Mouse (Mus musculus) heart, embryonic 13.5 days (tissue): ENCODE data around the gene Zfp719. TPM values are rescaled to one million over a fixed set of nuclear protein-coding genes. Genes with fewer than 3 reads are reported as not detected.

Source experiments
- ATAC-seq: fragments of 200-750 bp; cut with Nextera tagmentation; 2 replicates; pipeline ENCODE4 v1.8.0; 2017; ENCODE audit warnings: moderate TSS enrichment; ENCODE audit not compliant: insufficient number of reproducible peaks, low FRiP score, low TSS enrichment; ENCODE audit errors: extremely low read depth
- H3K27ac ChIP-seq: fragments of 300-500 bp; sonication (generic); replicated peaks from 2 replicates; pipeline ENCODE4 v1.5.1; 2015; ENCODE audit warnings: moderate library complexity, mild to moderate bottlenecking, inconsistent platforms
- H3K27me3 ChIP-seq: fragments of 300-500 bp; sonication (generic); replicated peaks from 2 replicates; pipeline ENCODE4 v1.6.1; 2015; ENCODE audit warnings: mild to moderate bottlenecking, inconsistent platforms
- H3K36me3 ChIP-seq: fragments of 300-500 bp; sonication (generic); 2 replicates; pipeline ENCODE4 v1.6.1; 2015; ENCODE audit warnings: mild to moderate bottlenecking, inconsistent platforms
- H3K4me1 ChIP-seq: fragments of 300-500 bp; sonication (generic); 2 replicates; pipeline ENCODE4 v1.6.1; 2015; ENCODE audit warnings: inconsistent platforms
- H3K4me2 ChIP-seq: fragments of 300-500 bp; sonication (generic); 2 replicates; pipeline ENCODE4 v1.6.1; 2015; ENCODE audit warnings: inconsistent platforms, mild to moderate bottlenecking, moderate library complexity
- H3K4me3 ChIP-seq: fragments of 300-500 bp; sonication (generic); 2 replicates; pipeline ENCODE4 v1.5.1; 2015; ENCODE audit warnings: moderate library complexity, mild to moderate bottlenecking, inconsistent platforms
- H3K9ac ChIP-seq: fragments of 300-500 bp; sonication (generic); 2 replicates; pipeline ENCODE4 v1.6.1; 2015; ENCODE audit warnings: inconsistent platforms, mild to moderate bottlenecking, moderate library complexity
- H3K9me3 ChIP-seq: fragments of 300-500 bp; sonication (generic); 2 replicates; pipeline ENCODE4 v1.6.1; 2016; ENCODE audit warnings: inconsistent platforms
- WGBS: fragments of 180-500 bp; shearing (Covaris S2); methylation state at CpG from one replicate; pipeline ENCODE4 v1.1.7; 2015; ENCODE audit warnings: mixed read lengths; 5-methylcytosine and 5-hydroxymethylcytosine counted together
- polyA plus RNA-seq: library from polyadenylated mRNA; unstranded; fragments of >200 nt; fragmentation: Nextera tagmentation; extraction: Ambion mirVana; gene quantifications from 2 replicates; pipeline ENCODE4 v1.2.1, GENCODE M21; 2015

Gene Zfp719
- polyA plus RNA-seq, 1 experiment from 2014 or later, result 7.0 TPM

DNA sequence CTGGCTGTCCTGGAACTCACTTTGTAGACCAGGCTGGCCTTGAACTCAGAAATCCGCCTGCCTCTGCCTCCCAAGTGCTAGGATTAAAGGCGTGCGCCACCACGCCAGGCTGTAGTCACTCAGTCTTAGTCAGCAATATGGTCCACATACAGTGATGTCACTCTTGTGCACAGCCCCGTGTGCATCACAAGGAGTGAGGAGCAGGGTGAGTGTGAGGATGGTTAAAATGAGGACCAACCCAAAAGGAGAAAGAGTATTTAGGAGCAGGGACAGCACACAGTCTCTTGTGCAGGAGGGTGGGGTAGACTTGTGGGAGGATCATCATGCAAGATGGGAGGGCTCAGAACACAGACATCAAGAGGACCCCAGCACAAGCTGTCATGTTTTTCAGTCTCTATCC, 24.1 kb upstream of the Zfp719 start:
- Histone ChIP-seq H3K4me3 (no peak overlapping the region), H3K9me3 (no peaks in the 10 kb centered on the region), H3K27me3 (no peaks in the 10 kb centered on the region), H3K36me3 (no peaks in the 10 kb centered on the region), H3K9ac (no peak overlapping the region), H3K4me1 (no peaks in the 10 kb centered on the region), H3K4me2 (no peak overlapping the region), H3K27ac (no peak overlapping the region)
- ATAC-seq, result no peak
- 78% methylated on average over 5 of the region's 5 CpGs for WGBS

DNA sequence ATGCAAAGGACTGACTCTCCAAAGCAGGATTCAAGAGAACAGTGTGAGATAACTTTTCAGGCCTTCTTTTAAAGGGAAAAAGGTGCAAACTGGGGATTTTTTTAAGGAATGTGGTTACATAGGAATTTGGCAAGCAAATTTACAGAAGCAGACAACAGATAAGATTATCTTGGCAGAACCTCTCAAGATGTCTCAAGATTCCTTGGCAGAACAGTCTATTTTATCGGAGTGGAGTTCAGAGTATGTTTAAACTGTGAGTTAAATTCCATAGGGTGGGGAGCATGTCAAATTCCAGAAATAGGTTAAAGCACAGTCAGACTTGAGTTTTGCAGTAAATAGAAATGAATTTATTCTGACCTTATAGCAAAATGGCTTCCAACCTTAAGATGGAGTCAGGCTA, 22.5 kb upstream of the Zfp719 start:
- Histone ChIP-seq H3K9me3 (no peaks in the 10 kb centered on the region), H3K4me2 (no peak overlapping the region), H3K27ac (no peak overlapping the region), H3K4me1 (no peaks in the 10 kb centered on the region), H3K9ac (no peak overlapping the region), H3K4me3 (no peak overlapping the region), H3K36me3 (no peaks in the 10 kb centered on the region), H3K27me3 (no peaks in the 10 kb centered on the region)
- 48% methylated on average over 1 of the region's 1 CpGs for WGBS
- ATAC-seq, result no peak

DNA sequence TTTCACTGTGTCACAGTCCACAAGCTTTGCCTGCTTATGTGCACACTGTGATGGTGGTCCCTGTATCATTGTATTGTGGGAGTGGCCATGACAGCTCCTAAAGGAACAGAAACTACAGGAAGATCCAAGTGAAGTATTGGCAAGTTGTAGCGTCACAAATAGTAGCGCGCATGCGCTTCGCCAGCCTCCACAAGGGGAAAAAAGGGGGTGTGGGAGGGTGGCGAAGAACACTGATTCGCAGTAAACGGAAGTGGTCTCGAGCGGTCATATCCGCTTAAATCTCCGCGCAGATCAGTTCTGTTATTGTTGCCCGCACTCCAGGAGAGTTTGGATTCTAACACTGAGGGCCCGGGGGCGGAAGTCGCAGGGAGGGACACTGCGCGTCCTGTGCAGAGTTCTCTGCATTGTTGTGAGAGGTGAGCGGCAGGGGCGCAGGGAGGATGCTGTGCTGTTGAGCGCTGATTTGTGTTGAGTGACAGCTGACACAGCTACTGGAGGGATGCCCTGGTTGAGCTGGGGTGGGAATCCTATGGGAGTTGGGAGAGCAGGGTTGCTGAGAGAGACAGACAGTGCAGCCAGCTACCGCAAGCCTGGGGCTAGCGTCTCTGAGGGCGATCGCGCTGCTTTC, 17.3 kb upstream of the Zfp719 start, which contains the start of gene Zfp658:
TSS of gene Zfp658 (plus strand) at position 251 of the 628 bp plus-strand sequence.
- Histone ChIP-seq H3K4me3 (peak within 1 kb of the TSS; percentile 78), H3K27ac (peak within 1 kb of the TSS; percentile 74), H3K4me2 (peak within 1 kb of the TSS; percentile 80), H3K4me1 (peaks cover 11% of the 10 kb centered on the region), H3K9ac (peak within 1 kb of the TSS; percentile 85), H3K27me3 (no peaks in the 10 kb centered on the region), H3K9me3 (no peaks in the 10 kb centered on the region), H3K36me3 (peaks cover 15% of the 10 kb centered on the region)
- under 1% methylated on average over 27 of the region's 27 CpGs for WGBS
- peak; percentile 53; the same call in 1 of the 2 replicates for ATAC-seq

GRCm38 (mm10) chr7:43562651-43563070, 16.7 kb upstream of the Zfp719 start:
- Histone ChIP-seq H3K36me3 (peaks cover 21% of the 10 kb centered on the region), H3K4me2 (peak overlapping the region; percentile 80), H3K4me3 (peak overlapping the region; percentile 78), H3K9ac (peak overlapping the region; percentile 85), H3K4me1 (peaks cover 11% of the 10 kb centered on the region), H3K9me3 (no peaks in the 10 kb centered on the region), H3K27me3 (no peaks in the 10 kb centered on the region), H3K27ac (peak overlapping the region; percentile 74)
- ATAC-seq, result no peak
- WGBS, result 1% methylated on average over 10 of the region's 10 CpGs

DNA sequence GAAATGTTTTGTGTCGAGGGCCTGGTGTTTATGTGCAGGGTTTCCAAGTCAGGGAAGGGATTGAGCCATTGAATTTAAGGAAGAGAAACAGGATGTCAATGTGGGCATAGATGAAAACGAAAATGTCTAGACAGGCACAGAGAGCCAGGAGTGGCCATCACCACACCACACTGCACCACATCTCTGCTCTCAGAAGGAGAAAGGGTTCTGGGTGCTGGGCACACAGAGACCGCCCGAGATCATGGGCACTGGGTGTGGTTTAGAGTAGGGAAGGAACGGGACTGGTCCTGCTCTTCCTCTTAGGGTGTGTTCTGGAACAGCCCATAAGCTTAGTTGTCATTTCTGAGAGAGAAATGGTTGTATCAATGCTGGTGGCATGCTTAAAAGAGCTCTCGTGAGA, 16.1 kb upstream of the Zfp719 start:
- no peaks in the 10 kb centered on the region for H3K9me3 ChIP-seq
- ATAC-seq, result no peak; the same call in 1 of the 2 replicates
- H3K4me3 ChIP-seq, result peak overlapping the region; percentile 78
- WGBS, result 53% methylated on average over 6 of the region's 6 CpGs
- no peaks in the 10 kb centered on the region for H3K27me3 ChIP-seq
- H3K36me3 ChIP-seq, result peaks cover 25% of the 10 kb centered on the region
- H3K4me1 ChIP-seq, result peaks cover 11% of the 10 kb centered on the region
- peak overlapping the region; percentile 80 for H3K4me2 ChIP-seq
- H3K27ac ChIP-seq, result no peak overlapping the region
- peak overlapping the region; percentile 85 for H3K9ac ChIP-seq

DNA sequence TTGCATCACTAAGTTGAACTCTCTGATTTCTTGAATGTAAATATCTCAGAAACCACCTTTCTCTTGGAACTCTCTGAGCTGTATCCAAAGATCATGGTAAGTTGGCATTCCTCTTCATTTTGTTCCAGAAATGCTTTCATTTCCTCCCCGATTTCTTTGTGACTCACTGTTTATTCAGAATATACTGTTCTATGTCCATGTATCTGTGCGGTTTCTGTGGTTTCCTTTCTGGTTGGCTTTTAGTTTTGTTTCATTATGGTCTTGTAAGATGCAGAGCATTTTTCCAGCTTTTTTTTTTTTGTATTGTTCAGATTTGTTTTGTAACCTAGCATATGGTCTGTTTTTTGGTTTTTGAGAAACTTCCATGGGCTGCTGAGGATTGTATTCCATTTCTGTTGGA, 8.2 kb upstream of the Zfp719 start:
- Histone ChIP-seq H3K27ac (no peak overlapping the region), H3K4me1 (no peaks in the 10 kb centered on the region), H3K4me3 (no peak overlapping the region), H3K9ac (no peak overlapping the region), H3K9me3 (no peaks in the 10 kb centered on the region; the same call in 1 of the 2 replicates), H3K4me2 (no peak overlapping the region), H3K36me3 (peaks cover 78% of the 10 kb centered on the region), H3K27me3 (no peaks in the 10 kb centered on the region)
- no peak for ATAC-seq
- 78% methylated on average over 2 of the region's 2 CpGs for WGBS

DNA sequence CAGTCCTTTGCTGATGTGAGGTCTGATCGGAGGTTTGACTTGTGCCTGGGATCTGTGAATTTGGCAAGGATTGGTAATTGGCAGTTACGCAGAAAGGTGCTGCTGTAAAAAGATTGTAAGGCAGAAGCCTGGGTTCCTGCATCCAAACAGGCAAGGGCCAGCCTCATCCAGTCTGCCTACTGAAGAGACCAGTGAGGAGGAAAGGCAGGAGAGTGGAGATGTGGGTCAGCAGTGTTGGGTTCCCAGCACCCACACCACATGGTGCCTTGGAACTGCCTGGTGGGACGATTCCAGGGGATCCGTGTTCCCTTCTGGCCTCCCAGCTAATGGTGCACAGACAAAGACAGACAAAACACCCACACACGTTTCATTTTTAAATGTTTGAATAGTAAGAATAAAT, 1.1 kb downstream of the Zfp719 start:
- Histone ChIP-seq H3K9ac (peak overlapping the region; percentile 82), H3K4me2 (peak overlapping the region; percentile 79), H3K27me3 (no peaks in the 10 kb centered on the region), H3K4me3 (peak overlapping the region; percentile 61), H3K36me3 (peaks cover 17% of the 10 kb centered on the region), H3K27ac (peak overlapping the region; percentile 76; the same call in 1 of the 2 replicates), H3K4me1 (peaks cover 17% of the 10 kb centered on the region), H3K9me3 (no peaks in the 10 kb centered on the region)
- 57% methylated on average over 5 of the region's 5 CpGs for WGBS
- no peak for ATAC-seq

- Histone ChIP-seq H3K9me3 (no peaks in the 10 kb centered on the region), H3K4me3 (no peak overlapping the region), H3K27ac (no peak overlapping the region), H3K4me2 (no peak overlapping the region), H3K4me1 (peaks cover 14% of the 10 kb centered on the region), H3K27me3 (no peaks in the 10 kb centered on the region), H3K36me3 (peaks cover 60% of the 10 kb centered on the region), H3K9ac (no peak overlapping the region)
- 85% methylated on average over 5 of the region's 5 CpGs for WGBS
- ATAC-seq, result no peak
These were observed 5.4 kb downstream of the Zfp719 start for GRCm38 (mm10) chr7:43584790-43585189.

DNA sequence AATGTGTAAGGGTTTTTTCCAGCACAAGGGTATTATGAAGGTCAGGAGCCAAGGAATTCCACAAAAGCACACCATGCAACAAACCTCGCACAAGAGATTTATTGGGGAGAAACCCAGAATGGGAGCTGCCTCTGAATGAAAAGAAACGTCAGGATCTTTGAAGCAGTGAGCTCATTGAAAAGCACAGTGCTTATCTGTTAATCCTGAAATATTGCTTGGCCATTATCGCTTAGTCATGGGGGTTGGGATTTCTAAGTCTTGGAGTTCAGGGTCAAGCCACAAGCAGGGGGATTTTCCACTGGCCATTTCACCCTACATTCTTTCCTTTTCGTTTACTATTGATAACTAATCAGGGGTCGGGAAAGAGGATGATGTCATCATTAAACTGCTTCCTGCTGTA, 22.5 kb downstream of the Zfp719 start:
- ATAC-seq, result no peak
- Histone ChIP-seq H3K9ac (no peak overlapping the region), H3K27ac (no peak overlapping the region), H3K9me3 (no peaks in the 10 kb centered on the region), H3K4me2 (no peak overlapping the region), H3K4me3 (no peak overlapping the region), H3K27me3 (no peaks in the 10 kb centered on the region; the same call in 1 of the 2 replicates), H3K36me3 (no peaks in the 10 kb centered on the region), H3K4me1 (0 out of 2 replicates have a peak, but pooled peaks cover 9% of the 10 kb centered on the region)
- 27% methylated on average over 5 of the region's 5 CpGs for WGBS

DNA sequence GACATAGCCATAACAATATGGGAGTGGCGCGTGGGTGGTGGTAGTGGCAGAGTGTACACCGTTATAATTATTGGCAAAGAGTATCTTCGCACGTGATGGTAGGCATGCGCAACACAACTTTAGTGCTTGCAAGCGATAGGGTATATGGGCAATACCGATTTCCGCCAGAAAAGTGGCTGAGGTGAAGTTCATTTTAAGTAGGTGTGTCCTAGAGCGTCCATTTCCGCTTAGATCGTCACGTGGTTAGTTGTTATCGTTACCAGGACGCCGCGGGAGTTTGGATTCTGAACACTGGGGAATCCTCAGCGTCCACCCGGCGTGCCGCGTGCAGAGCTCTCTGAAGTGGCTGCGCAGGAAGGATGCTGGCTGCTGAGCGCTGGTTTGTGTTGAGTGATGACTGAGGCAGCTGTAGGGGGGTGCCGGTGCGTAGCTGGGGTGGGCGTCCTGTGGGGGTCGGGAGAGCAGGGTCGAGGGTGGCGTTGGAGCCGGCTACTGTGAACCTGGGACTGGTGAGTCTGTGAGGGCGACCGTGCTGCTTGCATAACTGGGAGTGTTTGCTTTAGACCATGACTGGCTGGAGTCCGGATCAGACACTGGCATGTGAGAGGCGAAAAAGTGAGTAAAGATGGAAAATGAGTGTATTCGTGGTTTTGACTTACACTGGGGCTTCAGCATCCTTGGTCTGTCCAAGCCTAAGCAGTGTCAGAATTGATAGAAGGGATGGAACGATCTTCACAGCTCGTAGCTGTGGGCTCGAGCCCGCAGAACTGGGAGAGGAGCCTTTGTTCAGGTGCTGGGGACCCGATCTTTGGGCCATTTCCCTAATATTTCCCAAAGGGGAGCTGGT, 27.7 kb downstream of the Zfp719 start, which contains the start of gene Zfp819:
TSS of gene Zfp819 (plus strand) at position 274 of the 847 bp plus-strand sequence.
- WGBS, result 15% methylated on average over 40 of the region's 41 CpGs
- H3K4me3 ChIP-seq, result peak within 1 kb of the TSS; percentile 43
- peak within 1 kb of the TSS; percentile 73 for H3K4me2 ChIP-seq
- no peaks in the 10 kb centered on the region for H3K36me3 ChIP-seq
- peak within 1 kb of the TSS; percentile 69 for H3K9ac ChIP-seq
- no peak within 1 kb of the TSS for H3K27ac ChIP-seq
- H3K9me3 ChIP-seq, result no peaks in the 10 kb centered on the region
- H3K4me1 ChIP-seq, result peaks cover 9% of the 10 kb centered on the region; the same call in 1 of the 2 replicates
- H3K27me3 ChIP-seq, result peaks cover 7% of the 10 kb centered on the region
- ATAC-seq, result no peak

DNA sequence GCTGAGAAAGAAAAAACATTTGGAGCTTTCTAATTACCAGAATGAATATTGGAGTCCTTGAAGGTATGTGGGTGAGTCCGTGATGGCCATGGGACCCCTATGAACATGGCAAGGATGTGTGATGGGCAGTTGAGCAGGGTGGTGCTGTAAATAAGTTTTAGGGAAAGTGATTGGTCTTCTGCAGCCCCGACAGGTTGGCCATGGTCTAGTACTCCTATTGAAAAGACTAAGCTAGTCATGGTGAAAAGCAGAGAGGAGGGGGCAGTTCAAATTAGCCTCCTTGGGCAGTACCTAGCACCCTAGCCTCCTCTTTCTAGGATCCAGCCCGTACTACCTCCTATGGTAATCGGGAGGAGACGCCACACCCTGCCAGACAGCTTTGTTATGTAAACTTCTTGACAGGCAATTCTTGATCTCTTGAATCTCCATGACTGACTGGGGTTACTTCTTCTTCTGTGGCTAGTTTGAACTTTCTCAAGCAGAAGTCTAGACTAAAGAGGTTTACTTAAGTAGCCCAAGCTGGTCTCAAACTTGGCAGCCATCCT, 28.4 kb downstream of the Zfp719 start:
- Histone ChIP-seq H3K4me2 (no peak overlapping the region), H3K9ac (no peak overlapping the region), H3K4me1 (peaks cover 7% of the 10 kb centered on the region; the same call in 1 of the 2 replicates), H3K36me3 (no peaks in the 10 kb centered on the region), H3K27ac (no peak overlapping the region), H3K4me3 (no peak overlapping the region), H3K27me3 (peaks cover 7% of the 10 kb centered on the region), H3K9me3 (no peaks in the 10 kb centered on the region)
- WGBS, result 35% methylated on average over 5 of the region's 5 CpGs
- no peak for ATAC-seq
